Mouse (Mus musculus): ENCODE data around the gene Xrcc5. TPM values are rescaled to one million over a fixed set of nuclear protein-coding genes. Genes with fewer than 3 reads are reported as not detected.

Xrcc5 gene
- polyA plus RNA-seq, 1 experiment: 25.0 TPM

DNA sequence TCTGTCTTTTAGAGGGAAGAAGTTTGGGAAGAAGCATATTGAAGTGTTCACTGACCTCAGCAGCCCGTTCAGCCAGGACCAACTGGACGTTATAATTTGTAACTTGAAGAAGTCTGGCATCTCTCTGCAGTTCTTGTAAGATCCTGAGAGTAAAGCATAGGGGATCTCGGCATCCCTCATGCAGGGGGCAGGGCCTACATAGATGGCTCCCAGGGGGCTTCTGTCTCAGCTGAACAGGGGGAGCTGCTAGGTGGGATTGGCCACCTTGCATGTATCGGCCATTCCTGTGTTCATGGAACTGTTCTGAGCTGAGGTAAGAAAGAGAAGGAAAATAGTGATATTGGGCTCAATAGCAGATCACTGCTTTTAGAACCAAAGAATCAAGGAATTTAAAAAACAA is 8.2 kb downstream of the Xrcc5 start:
- Histone ChIP-seq H3K79me3 (ENCODE audit: low read depth) (no peaks in the 10 kb centered on the region), H3K79me2 (ENCODE audit: control insufficient read depth, insufficient read depth) (no peaks in the 10 kb centered on the region), H3K27me3 (ENCODE audit: control insufficient read depth, insufficient read depth, insufficient read length) (no peaks in the 10 kb centered on the region), H3ac (ENCODE audit: control insufficient read depth, insufficient read length, low read depth) (no peak overlapping the region), H3K36me3 (ENCODE audit: control insufficient read depth, insufficient read depth) (peaks cover 31% of the 10 kb centered on the region), H3K4me3 (ENCODE audit: insufficient read depth, poor library complexity, severe bottlenecking) (no peak overlapping the region)
- no peak for TF ChIP-seq CTCF (IDR thresholded peaks at IDR 0.05; ENCODE audit: control insufficient read depth, insufficient read depth, insufficient read length)
- no peak for TF ChIP-seq MYOD1 (IDR thresholded peaks at IDR 0.05; ENCODE audit: control insufficient read depth, insufficient read length, low read depth)
- TF ChIP-seq MYOG (IDR thresholded peaks at IDR 0.05; ENCODE audit: control insufficient read depth, extremely low read depth, insufficient read length): no peak
- TF ChIP-seq CEBPB (IDR thresholded peaks at IDR 0.05; ENCODE audit: low read depth): no peak

DNA sequence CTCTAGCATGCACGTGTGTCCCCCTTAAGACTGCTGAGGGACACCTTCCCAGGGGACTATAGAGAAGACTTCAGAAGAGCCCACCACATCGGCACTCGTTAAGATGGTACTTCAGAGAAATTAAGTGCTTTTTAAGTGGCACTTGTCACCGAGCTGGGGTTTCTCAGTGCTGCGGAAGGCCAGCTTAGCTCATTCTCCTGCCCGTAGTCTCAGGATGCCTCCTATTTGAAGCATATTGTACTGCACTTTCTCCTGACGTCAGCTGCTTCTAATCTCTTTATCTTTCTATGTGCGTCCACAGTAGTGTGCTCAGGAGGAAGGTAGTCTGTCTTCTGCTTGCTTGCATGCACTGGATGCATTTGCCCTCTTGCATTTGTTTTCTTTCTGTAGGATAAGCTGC is 9.2 kb downstream of the Xrcc5 start:
- TF ChIP-seq MYOD1 (IDR thresholded peaks at IDR 0.05; ENCODE audit: control insufficient read depth, insufficient read length, low read depth): no peak
- no peak for TF ChIP-seq USF1 (IDR thresholded peaks at IDR 0.05; ENCODE audit: low read depth)
- no peak for TF ChIP-seq CEBPB (IDR thresholded peaks at IDR 0.05; ENCODE audit: low read depth)
- TF ChIP-seq MYOG (IDR thresholded peaks at IDR 0.05; ENCODE audit: control insufficient read depth, extremely low read depth, insufficient read length): no peak
- TF ChIP-seq CTCF (IDR thresholded peaks at IDR 0.05; ENCODE audit: control insufficient read depth, insufficient read depth, insufficient read length): no peak
- no peak for TF ChIP-seq MAX (IDR thresholded peaks at IDR 0.05)
- TF ChIP-seq FOSL1 (IDR thresholded peaks at IDR 0.05; ENCODE audit: insufficient read depth, low read length, poor library complexity, severe bottlenecking): no peak
- H3K4me3 ChIP-seq (ENCODE audit: insufficient read depth, poor library complexity, severe bottlenecking): no peak overlapping the region
- H3K36me3 ChIP-seq (ENCODE audit: control insufficient read depth, insufficient read depth): peaks cover 31% of the 10 kb centered on the region
- no peaks in the 10 kb centered on the region for H3K79me2 ChIP-seq (ENCODE audit: control insufficient read depth, insufficient read depth)
- H3K27me3 ChIP-seq (ENCODE audit: control insufficient read depth, insufficient read depth, insufficient read length): no peaks in the 10 kb centered on the region
- H3K79me3 ChIP-seq (ENCODE audit: low read depth): no peaks in the 10 kb centered on the region
- H3ac ChIP-seq (ENCODE audit: control insufficient read depth, insufficient read length, low read depth): no peak overlapping the region

- Histone ChIP-seq H3K79me2 (ENCODE audit: control insufficient read depth, insufficient read depth) (no peaks in the 10 kb centered on the region), H3K79me3 (ENCODE audit: low read depth) (no peaks in the 10 kb centered on the region), H3K36me3 (ENCODE audit: control insufficient read depth, insufficient read depth) (peaks cover 34% of the 10 kb centered on the region), H3K4me3 (ENCODE audit: insufficient read depth, poor library complexity, severe bottlenecking) (no peak overlapping the region), H3K27me3 (ENCODE audit: control insufficient read depth, insufficient read depth, insufficient read length) (no peaks in the 10 kb centered on the region), H3ac (ENCODE audit: control insufficient read depth, insufficient read length, low read depth) (no peak overlapping the region)
- TF ChIP-seq MYOD1 (IDR thresholded peaks at IDR 0.05; ENCODE audit: control insufficient read depth, insufficient read length, low read depth): no peak
- no peak for TF ChIP-seq CEBPB (IDR thresholded peaks at IDR 0.05; ENCODE audit: low read depth)
Measured at GRCm38 (mm10) chr1:72316901-72317300, 9.7 kb downstream of the Xrcc5 start.

DNA sequence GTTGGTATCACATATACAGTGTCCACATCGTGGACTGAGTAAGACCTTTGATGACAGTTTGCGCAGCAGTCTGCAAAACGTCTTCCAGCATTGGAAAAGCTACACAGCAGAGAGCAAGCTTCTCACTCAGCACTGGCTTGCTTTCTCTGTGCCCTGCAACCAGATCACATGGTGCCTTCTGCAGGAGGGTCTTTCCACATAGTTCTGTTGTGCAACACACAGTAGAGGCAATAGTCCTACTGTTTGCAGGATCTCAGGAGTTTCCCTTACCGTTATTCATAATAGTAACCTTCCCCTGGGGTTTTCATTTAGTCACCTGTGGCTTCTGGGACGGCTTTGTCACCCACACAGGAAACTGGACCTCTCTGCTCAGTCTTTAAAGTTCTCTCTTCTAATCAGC is 13.5 kb downstream of the Xrcc5 start:
- H3K36me3 ChIP-seq (ENCODE audit: control insufficient read depth, insufficient read depth): peaks cover 37% of the 10 kb centered on the region
- no peak for TF ChIP-seq MYOD1 (IDR thresholded peaks at IDR 0.05; ENCODE audit: control insufficient read depth, insufficient read length, low read depth)
- no peak for TF ChIP-seq MYOG (IDR thresholded peaks at IDR 0.05; ENCODE audit: control insufficient read depth, extremely low read depth, insufficient read length)
- TF ChIP-seq CEBPB (IDR thresholded peaks at IDR 0.05; ENCODE audit: low read depth): no peak
- TF ChIP-seq CTCF (IDR thresholded peaks at IDR 0.05; ENCODE audit: control insufficient read depth, insufficient read depth, insufficient read length): no peak
- TF ChIP-seq FOSL1 (IDR thresholded peaks at IDR 0.05; ENCODE audit: insufficient read depth, low read length, poor library complexity, severe bottlenecking): no peak
- TF ChIP-seq MAX (IDR thresholded peaks at IDR 0.05): no peak
- TF ChIP-seq USF1 (IDR thresholded peaks at IDR 0.05; ENCODE audit: low read depth): no peak

DNA sequence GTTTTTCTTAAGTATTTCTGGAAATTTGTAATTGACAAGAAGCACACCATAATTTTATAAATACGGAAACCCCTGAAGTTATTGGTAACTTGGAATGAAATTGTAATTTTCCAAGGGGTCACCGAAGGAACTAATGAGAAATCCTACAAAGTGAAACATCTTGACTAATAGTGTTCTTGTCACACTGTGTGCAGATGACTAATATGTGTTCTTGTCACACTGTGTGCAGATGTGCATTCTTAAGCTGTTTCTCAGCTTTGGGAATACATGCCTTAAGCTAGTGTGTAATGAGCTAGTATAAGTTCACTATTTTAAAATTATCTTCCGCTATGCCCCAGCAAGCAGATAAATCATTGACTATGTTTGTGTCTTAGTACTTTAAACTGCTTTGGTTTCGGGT is 16.0 kb downstream of the Xrcc5 start:
- H3K27me3 ChIP-seq (ENCODE audit: control insufficient read depth, insufficient read depth, insufficient read length): no peaks in the 10 kb centered on the region
- no peak for TF ChIP-seq USF1 (IDR thresholded peaks at IDR 0.05; ENCODE audit: low read depth)
- TF ChIP-seq MAX (IDR thresholded peaks at IDR 0.05): no peak
- TF ChIP-seq MYOG (IDR thresholded peaks at IDR 0.05; ENCODE audit: control insufficient read depth, extremely low read depth, insufficient read length): no peak
- TF ChIP-seq MYOD1 (IDR thresholded peaks at IDR 0.05; ENCODE audit: control insufficient read depth, insufficient read length, low read depth): no peak
- no peak for TF ChIP-seq CTCF (IDR thresholded peaks at IDR 0.05; ENCODE audit: control insufficient read depth, insufficient read depth, insufficient read length)
- TF ChIP-seq FOSL1 (IDR thresholded peaks at IDR 0.05; ENCODE audit: insufficient read depth, low read length, poor library complexity, severe bottlenecking): no peak
- TF ChIP-seq CEBPB (IDR thresholded peaks at IDR 0.05; ENCODE audit: low read depth): no peak
- H3ac ChIP-seq (ENCODE audit: control insufficient read depth, insufficient read length, low read depth): no peak overlapping the region
- H3K79me2 ChIP-seq (ENCODE audit: control insufficient read depth, insufficient read depth): no peaks in the 10 kb centered on the region
- peaks cover 34% of the 10 kb centered on the region for H3K36me3 ChIP-seq (ENCODE audit: control insufficient read depth, insufficient read depth)
- H3K79me3 ChIP-seq (ENCODE audit: low read depth): no peaks in the 10 kb centered on the region
- no peak overlapping the region for H3K4me3 ChIP-seq (ENCODE audit: insufficient read depth, poor library complexity, severe bottlenecking)

More for the DNA sequence above, 13.5 kb downstream of the Xrcc5 start:
- Histone ChIP-seq H3K79me3 (ENCODE audit: low read depth) (no peaks in the 10 kb centered on the region), H3K27me3 (ENCODE audit: control insufficient read depth, insufficient read depth, insufficient read length) (no peaks in the 10 kb centered on the region), H3K4me3 (ENCODE audit: insufficient read depth, poor library complexity, severe bottlenecking) (no peak overlapping the region), H3K79me2 (ENCODE audit: control insufficient read depth, insufficient read depth) (no peaks in the 10 kb centered on the region), H3ac (ENCODE audit: control insufficient read depth, insufficient read length, low read depth) (no peak overlapping the region)

DNA sequence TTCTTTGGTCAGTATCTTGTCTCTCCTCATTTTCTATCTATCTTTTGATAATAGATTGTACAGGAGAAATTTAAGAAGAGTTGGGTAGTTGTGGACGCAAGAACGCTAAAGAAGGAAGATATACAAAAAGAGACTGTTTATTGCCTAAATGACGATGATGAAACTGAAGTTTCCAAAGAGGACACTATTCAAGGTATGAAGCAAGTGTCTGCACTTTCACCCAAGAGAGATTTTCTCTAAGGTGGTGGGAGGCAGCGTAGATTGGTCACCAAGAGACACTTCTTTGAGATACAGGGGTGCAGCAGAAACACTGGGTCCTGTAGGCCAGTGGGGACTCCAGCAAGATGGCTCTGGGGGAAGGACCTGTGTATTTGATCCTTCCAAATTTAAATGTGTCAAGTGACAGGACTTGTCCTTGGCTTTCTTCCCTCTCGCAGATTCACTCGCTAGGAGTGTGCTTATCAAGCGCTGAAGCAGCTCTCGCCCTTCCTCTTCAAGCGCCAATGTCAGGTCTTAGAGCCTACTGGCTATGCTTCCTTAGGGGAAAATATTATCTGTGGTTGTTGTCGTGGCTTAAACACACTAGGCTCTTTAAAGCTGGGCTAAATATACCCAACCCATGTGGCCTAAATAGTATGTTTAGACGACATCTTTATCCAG is 19.1 kb downstream of the Xrcc5 start:
- no peak overlapping the region for H3K4me3 ChIP-seq (ENCODE audit: insufficient read depth, poor library complexity, severe bottlenecking)
- TF ChIP-seq USF1 (IDR thresholded peaks at IDR 0.05; ENCODE audit: low read depth): no peak
- no peak for TF ChIP-seq MYOD1 (IDR thresholded peaks at IDR 0.05; ENCODE audit: control insufficient read depth, insufficient read length, low read depth)
- no peak for TF ChIP-seq CTCF (IDR thresholded peaks at IDR 0.05; ENCODE audit: control insufficient read depth, insufficient read depth, insufficient read length)
- no peak for TF ChIP-seq MAX (IDR thresholded peaks at IDR 0.05)
- TF ChIP-seq CEBPB (IDR thresholded peaks at IDR 0.05; ENCODE audit: low read depth): no peak
- TF ChIP-seq FOSL1 (IDR thresholded peaks at IDR 0.05; ENCODE audit: insufficient read depth, low read length, poor library complexity, severe bottlenecking): no peak
- no peak for TF ChIP-seq MYOG (IDR thresholded peaks at IDR 0.05; ENCODE audit: control insufficient read depth, extremely low read depth, insufficient read length)
- no peaks in the 10 kb centered on the region for H3K79me3 ChIP-seq (ENCODE audit: low read depth)
- no peaks in the 10 kb centered on the region for H3K27me3 ChIP-seq (ENCODE audit: control insufficient read depth, insufficient read depth, insufficient read length)
- peaks cover 52% of the 10 kb centered on the region for H3K36me3 ChIP-seq (ENCODE audit: control insufficient read depth, insufficient read depth)
- H3K79me2 ChIP-seq (ENCODE audit: control insufficient read depth, insufficient read depth): no peaks in the 10 kb centered on the region
- H3ac ChIP-seq (ENCODE audit: control insufficient read depth, insufficient read length, low read depth): no peak overlapping the region

All from C2C12 (cell line).